Comparison of ENCODE assay signal across 9 mouse cellular contexts in genomic region chr19:34244056-34244455, GRCm38 (mm10). TPM values are rescaled to one million over a fixed set of nuclear protein-coding genes. Genes with fewer than 3 reads are reported as not detected.
A peak's percentile ranks its signal among the peaks of the same experiment; 100 is the strongest.
DNase-seq lines count a peak whose midpoint lies in the region; ATAC-seq and TF ChIP-seq lines count a peak whose summit lies in the region.
"Had no signal": no experiment of that assay in that cellular context is flagged by ENCODE, and none has a peak within 500 bp of the region (broad histone marks: within the 10 kb centered on the region; RNA-seq: fewer than 3 reads in every experiment).

No protein-coding gene starts in this region.

- no peak overlapping the region for H3K4me2 ChIP-seq in forebrain, postnatal 0 days (ENCODE audit: low read depth)

- no peak overlapping the region for H3K4me3 ChIP-seq in G1E (ENCODE audit: low read depth, low read length)
- H3K4me3 ChIP-seq in forebrain, postnatal 0 days (ENCODE audit: low read depth, low read length): no peak overlapping the region
- no peak overlapping the region for H3K4me3 ChIP-seq in lung, adult 2 months (replicated peaks; ENCODE audit: extremely low read depth, low read depth, low read length)

- H3K9ac ChIP-seq in forebrain, postnatal 0 days: no peak overlapping the region

- 17% methylated on average over 6 of the region's 6 CpGs for WGBS in forebrain, postnatal 0 days
- 9% methylated on average over 6 of the region's 6 CpGs for whole genome bisulfite sequencing in lung, adult 2 months

- no peak for TF ChIP-seq POLR2A in lung, adult 2 months (IDR thresholded peaks at IDR 0.05; ENCODE audit: borderline replicate concordance, extremely low read depth, low read depth, low read length)

- ATAC-seq in G1E (ENCODE audit: extremely low read depth, insufficient number of reproducible peaks, low FRiP score, poor library complexity, severe bottlenecking): no peak
- ATAC-seq in forebrain, postnatal 0 days: peak; percentile 77

- peaks cover 4% of the 10 kb centered on the region; the same call in 1 of the 2 replicates for H3K4me1 ChIP-seq in G1E (ENCODE audit: insufficient read depth, low read depth, low read length)
- H3K4me1 ChIP-seq in forebrain, postnatal 0 days (ENCODE audit: insufficient read depth): no peaks in the 10 kb centered on the region
- peaks cover 4% of the 10 kb centered on the region for H3K4me1 ChIP-seq in lung, adult 2 months (ENCODE audit: control insufficient read depth, insufficient read depth, low read length)

- no peaks in the 10 kb centered on the region for H3K9me3 ChIP-seq in G1E (replicated peaks)
- H3K9me3 ChIP-seq in forebrain, postnatal 0 days (ENCODE audit: low read length): no peaks in the 10 kb centered on the region

- H3K27ac ChIP-seq in forebrain, postnatal 0 days (ENCODE audit: low read depth, low read length): no peak overlapping the region
- H3K27ac ChIP-seq: macrophage had no signal

- no peaks in the 10 kb centered on the region for H3K36me3 ChIP-seq in G1E (replicated peaks)
- H3K36me3 ChIP-seq in forebrain, postnatal 0 days (ENCODE audit: insufficient read depth): peaks cover under 1% of the 10 kb centered on the region; the same call in 1 of the 2 replicates

- no peaks in the 10 kb centered on the region; the same call in 1 of the 2 replicates for H3K27me3 ChIP-seq in G1E (ENCODE audit: insufficient read depth, low read length)
- no peaks in the 10 kb centered on the region for H3K27me3 ChIP-seq in forebrain, postnatal 0 days (ENCODE audit: insufficient read depth, low read length)

- TF ChIP-seq CTCF in G1E (IDR thresholded peaks at IDR 0.05; ENCODE audit: low read depth, low read length): no peak
- peak; percentile 72 for TF ChIP-seq CTCF in forebrain, postnatal 0 days (IDR thresholded peaks at IDR 0.05; ENCODE audit: low read depth)
- TF ChIP-seq CTCF in lung, adult 2 months (IDR thresholded peaks at IDR 0.05; ENCODE audit: insufficient read depth, low read length): peak; percentile 17; the same call in 1 of the 2 replicates

- peak; percentile 45 to 91 for DNase-seq in adrenal gland, adult (ENCODE audit: inconsistent age in 2 of 2, low spot score in 1 of 2)
- no peak for DNase-seq in adrenal gland, adult 8-10 months
- peak; percentile 11 for DNase-seq in G1E (ENCODE audit: low spot score)
- DNase-seq in cerebellum, adult 8-10 months: peak; percentile 35
- peak; percentile 89 for DNase-seq in forebrain, postnatal 0 days
- peak; percentile 40 for DNase-seq in kidney, adult 11 months
- DNase-seq in lung, adult 2 months: peak; percentile 42
- peak; percentile 34 for DNase-seq in retina, adult 2 months (ENCODE audit: low read depth, low spot score)

RNA-seq across cellular contexts. Expression of gene Acta2, which starts 11.3 kb away (rescaled TPM):
- total RNA-seq in adrenal gland, adult 8-10 months (2022): 10 to 100 TPM; 26.3 to 60.4 (median 36.5) TPM
- total RNA-seq in G1E (2014; fragmentation: Nextera tagmentation): not detected in 2 replicates
- not detected in 2 replicates for total RNA-seq in G1E (2017)
- polyA plus RNA-seq in G1E (2012): not detected in 2 replicates
- 3.8 and 11.1 TPM in 2 replicates for total RNA-seq in forebrain, postnatal 0 days (2014; rRNA removed)
- polyA plus RNA-seq in forebrain, postnatal 0 days (2015; fragmentation: Nextera tagmentation; extraction: Ambion mirVana): 6.0 and 8.5 TPM in 2 replicates
- polyA plus RNA-seq in lung, adult 2 months (2012; rRNA removed): 337 and 584 TPM in 2 replicates

RNA-seq across cellular contexts. Expression of gene Fas, which starts 46.4 kb away (rescaled TPM):
- 10 to 100 TPM in 1 of 4 experiments, 1 to 10 TPM in 3; 7.9 to 10.1 (median 8.3) TPM for total RNA-seq in adrenal gland, adult 8-10 months (2022)
- total RNA-seq in G1E (2014; fragmentation: Nextera tagmentation): not detected in 2 replicates
- not detected in 2 replicates for total RNA-seq in G1E (2017)
- not detected in 2 replicates for polyA plus RNA-seq in G1E (2012)
- 0.77 and 2.5 TPM in 2 replicates for total RNA-seq in forebrain, postnatal 0 days (2014; rRNA removed)
- 0.85 and 0.94 TPM in 2 replicates for polyA plus RNA-seq in forebrain, postnatal 0 days (2015; fragmentation: Nextera tagmentation; extraction: Ambion mirVana)
- 9.2 and 10.0 TPM in 2 replicates for polyA plus RNA-seq in lung, adult 2 months (2012; rRNA removed)

RNA-seq across cellular contexts. Expression of gene Stambpl1, which starts 52.0 kb away (rescaled TPM):
- 1 to 10 TPM; 6.3 to 8.1 (median 7.1) TPM for total RNA-seq in adrenal gland, adult 8-10 months (2022)
- not detected in 2 replicates for total RNA-seq in G1E (2014; fragmentation: Nextera tagmentation)
- 0.06 and 0.44 TPM in 2 replicates for total RNA-seq in G1E (2017)
- polyA plus RNA-seq in G1E (2012): not detected in 2 replicates
- total RNA-seq in forebrain, postnatal 0 days (2014; rRNA removed): 22.8 and 23.6 TPM in 2 replicates
- polyA plus RNA-seq in forebrain, postnatal 0 days (2015; fragmentation: Nextera tagmentation; extraction: Ambion mirVana): 11.0 and 17.7 TPM in 2 replicates
- polyA plus RNA-seq in lung, adult 2 months (2012; rRNA removed): 5.1 and 7.4 TPM in 2 replicates

Comparison
In these comparisons a context has a peak if more than half of its experiments do, and no peak if none do; other contexts are left out.
1. RNA of gene Stambpl1, which starts 52.0 kb away (total RNA-seq): 22.8 to 23.6 TPM in forebrain, postnatal 0 days and 6.3 to 8.1 TPM in adrenal gland, adult 8-10 months; 0.06 to 0.44 TPM in G1E; every median in the first group is over 4 times any median in the second.